Mouse (Mus musculus): Measurements from ENCODE around the gene Denr. TPM values are rescaled to one million over a fixed set of nuclear protein-coding genes. Genes with fewer than 3 reads are reported as not detected.

Denr gene
- 10 to 100 TPM; 40.1 to 49.3 TPM for total RNA-seq (2021)
- long read RNA-seq, experiment 1, transcript Denr-201 (8 exons, 2,339 nt) = major isoform, 16 of 22 reads
- long read RNA-seq, experiment 1, partial matches to known transcripts = 2 of 22 reads
- long read RNA-seq, experiment 1, other reads (novel, unspliced or antisense) = 2 of 22 reads
- long read RNA-seq, experiment 2, transcript Denr-201 (8 exons, 2,339 nt) = major isoform, 18 of 25 reads
- long read RNA-seq, experiment 2, partial matches to known transcripts = 4 of 25 reads
- long read RNA-seq, experiment 2, other reads (novel, unspliced or antisense) = 2 of 25 reads

GRCm38 (mm10) chr5:123906976-123907630 lies at the start of gene Denr:
Denr (plus strand) TSS chr5:123907175.
- H3K27ac ChIP-seq = peak within 1 kb of the TSS; percentile 96

GRCm38 (mm10) chr5:123858798-123859197 lies 48.2 kb upstream of the Denr start:
- Histone ChIP-seq H3K4me3 (no peak overlapping the region), H3K27ac (no peak overlapping the region)
- no peak for DNase-seq
- intact Hi-C loops (cut with DNase I) = no loop called here
- TF ChIP-seq CTCF (IDR thresholded peaks at IDR 0.05) = no peak

More at GRCm38 (mm10) chr5:123906976-123907630, at the start of gene Denr:
- peak within 1 kb of the TSS; percentile 99 for H3K4me3 ChIP-seq
- peak; percentile 100 for DNase-seq
- intact Hi-C loops (cut with DNase I) = loop anchor here (2.0 kb wide), 3 partner anchors 82 to 280 kb away; partner anchors contain the start of genes Kntc1 and Rsrc2
- no peak; the same call in none of the 2 replicates for TF ChIP-seq CTCF (IDR thresholded peaks at IDR 0.05)

- H3K4me3 ChIP-seq = peak overlapping the region; percentile 66
- TF ChIP-seq CTCF (IDR thresholded peaks at IDR 0.05) = no peak
- DNase-seq = no peak
- peak overlapping the region; percentile 41 for H3K27ac ChIP-seq
- intact Hi-C loops (cut with DNase I) = no loop called here
Observed at GRCm38 (mm10) chr5:123862374-123863350, 44.3 kb upstream of the Denr start.

GRCm38 (mm10) chr5:123863934-123864333 lies 43.0 kb upstream of the Denr start:
- Histone ChIP-seq H3K27ac (no peak overlapping the region), H3K4me3 (peak overlapping the region; percentile 66; the same call in 1 of the 2 replicates)
- intact Hi-C loops (cut with DNase I) = no loop called here
- no peak for DNase-seq
- TF ChIP-seq CTCF (IDR thresholded peaks at IDR 0.05) = no peak

GRCm38 (mm10) chr5:123865365-123865764 lies 41.6 kb upstream of the Denr start, which contains the start of gene Hcar2:
Hcar2 (minus strand) TSS chr5:123865499.
- no peak for TF ChIP-seq CTCF (IDR thresholded peaks at IDR 0.05)
- no peak for DNase-seq
- Histone ChIP-seq H3K27ac (no peak within 1 kb of the TSS), H3K4me3 (no peak within 1 kb of the TSS)
- intact Hi-C loops (cut with DNase I) = no loop called here

GRCm38 (mm10) chr5:123866457-123866856 lies 40.5 kb upstream of the Denr start:
- intact Hi-C loops (cut with DNase I) = no loop called here
- TF ChIP-seq CTCF (IDR thresholded peaks at IDR 0.05) = no peak
- H3K27ac ChIP-seq = no peak overlapping the region
- no peak for DNase-seq
- no peak overlapping the region for H3K4me3 ChIP-seq

GRCm38 (mm10) chr5:123869615-123870014 lies 37.4 kb upstream of the Denr start:
- TF ChIP-seq CTCF (IDR thresholded peaks at IDR 0.05) = no peak
- DNase-seq = no peak
- intact Hi-C loops (cut with DNase I) = no loop called here
- H3K4me3 ChIP-seq = no peak overlapping the region
- H3K27ac ChIP-seq = no peak overlapping the region

GRCm38 (mm10) chr5:123874177-123874576 lies 32.8 kb upstream of the Denr start:
- no peak for DNase-seq
- intact Hi-C loops (cut with DNase I) = no loop called here
- TF ChIP-seq CTCF (IDR thresholded peaks at IDR 0.05) = no peak
- Histone ChIP-seq H3K27ac (no peak overlapping the region), H3K4me3 (no peak overlapping the region)

- Histone ChIP-seq H3K4me3 (peak overlapping the region; percentile 40), H3K27ac (no peak overlapping the region)
- DNase-seq = no peak
- TF ChIP-seq CTCF (IDR thresholded peaks at IDR 0.05) = no peak
- intact Hi-C loops (cut with DNase I) = no loop called here
Observed at GRCm38 (mm10) chr5:123878056-123878455, 28.9 kb upstream of the Denr start.

- H3K27ac ChIP-seq = peak within 1 kb of the TSS; percentile 13; the same call in 1 of the 2 replicates
- DNase-seq = no peak
- intact Hi-C loops (cut with DNase I) = no loop called here
- no peak for TF ChIP-seq CTCF (IDR thresholded peaks at IDR 0.05)
- H3K4me3 ChIP-seq = peak within 1 kb of the TSS; percentile 56
Observed at GRCm38 (mm10) chr5:123879928-123880327, 27.0 kb upstream of the Denr start, which contains the start of gene Hcar1. Hcar1 (minus strand) TSS chr5:123880020.

GRCm38 (mm10) chr5:123880778-123881177 lies 26.2 kb upstream of the Denr start:
- intact Hi-C loops (cut with DNase I) = no loop called here
- no peak overlapping the region for H3K4me3 ChIP-seq
- no peak overlapping the region for H3K27ac ChIP-seq
- DNase-seq = no peak
- peak; percentile 5; the same call in 1 of the 2 replicates for TF ChIP-seq CTCF (IDR thresholded peaks at IDR 0.05)

- Histone ChIP-seq H3K27ac (no peak overlapping the region), H3K4me3 (no peak overlapping the region)
- intact Hi-C loops (cut with DNase I) = no loop called here
- no peak for DNase-seq
- TF ChIP-seq CTCF (IDR thresholded peaks at IDR 0.05) = no peak
Observed at GRCm38 (mm10) chr5:123883891-123884290, 23.1 kb upstream of the Denr start.
